Mouse (Mus musculus) kidney, adult 9 months (tissue): ENCODE measurements at regions not wholly inside any gene's neighbourhood (a gene's known extent, or its start where the extent isn't known, plus 50 kb on each side); places are given as distances from the start of the nearest gene placed in this dataset.

ENCODE experiments used
- DNase-seq: peaks from one replicate; pipeline ENCODE4 v3.0.0; 2022

- DNase-seq = no peak
Observed at GRCm38 (mm10) chr1:30362072-30362769, 511.5 kb downstream of the Phf3 start.

GRCm38 (mm10) chr1:30320657-30321262, 553.0 kb downstream of the Phf3 start:
- DNase-seq = no peak

GRCm38 (mm10) chr1:30318195-30318594, 555.5 kb downstream of the Phf3 start:
- no peak for DNase-seq

GRCm38 (mm10) chr1:30289073-30289472, 584.6 kb downstream of the Phf3 start:
- no peak for DNase-seq

GRCm38 (mm10) chr1:30262418-30262817, 611.3 kb downstream of the Phf3 start:
- no peak for DNase-seq

GRCm38 (mm10) chr1:30259547-30259946, 614.2 kb downstream of the Phf3 start:
- peak; percentile 19 for DNase-seq

GRCm38 (mm10) chr1:30216764-30217348, 656.9 kb downstream of the Phf3 start:
- no peak for DNase-seq

GRCm38 (mm10) chr1:30204608-30205262, 669.0 kb downstream of the Phf3 start:
- DNase-seq = no peak

GRCm38 (mm10) chr1:30176225-30176624, 697.5 kb downstream of the Phf3 start:
- no peak for DNase-seq

- peak; percentile 72 for DNase-seq
Observed at GRCm38 (mm10) chr1:30144997-30145396, 728.7 kb downstream of the Phf3 start.

GRCm38 (mm10) chr1:30114186-30114585, 759.5 kb downstream of the Phf3 start:
- DNase-seq = peak; percentile 80
